Mouse (Mus musculus): ENCODE data around the gene Upk1a.

The Upk1a gene

DNA sequence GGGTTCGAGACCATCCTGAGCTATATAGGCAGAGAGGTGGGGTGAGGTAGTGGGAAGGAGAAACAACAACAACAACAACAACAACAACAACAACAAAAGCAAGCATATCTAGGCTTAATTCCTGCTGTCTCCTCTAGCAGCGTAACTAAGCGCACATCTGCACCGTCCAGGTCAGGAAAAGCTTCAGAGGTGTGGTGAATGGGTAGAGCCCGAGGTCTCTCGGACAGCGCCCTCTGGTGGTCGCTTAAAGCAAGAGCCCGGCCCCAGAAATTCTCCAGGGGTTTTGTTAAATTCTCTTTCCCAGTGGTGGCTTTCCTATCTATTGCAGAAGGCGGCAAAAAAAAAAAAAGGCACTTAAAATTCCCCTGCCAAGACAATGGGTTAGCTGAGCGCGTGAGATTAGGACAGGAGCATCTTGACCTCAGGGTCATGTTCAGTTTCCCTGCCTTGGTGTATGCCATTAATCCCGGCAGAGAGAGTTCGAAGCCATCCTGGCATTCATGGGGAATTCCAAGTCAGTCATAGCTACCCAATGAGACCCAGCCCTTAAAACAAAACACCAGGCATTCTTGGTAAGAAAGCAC is 974 bp upstream of the Upk1a start:
- peaks cover 5% of the 10 kb centered on the region; the same call in 1 of the 2 replicates for H3K27me3 ChIP-seq (ENCODE audit: insufficient read depth, low read length)
- peak; percentile 59 for TF ChIP-seq CTCF (conservative IDR thresholded peaks at IDR 0.05; ENCODE audit: low read length)
- no peak for TF ChIP-seq NANOG (IDR thresholded peaks at IDR 0.05; ENCODE audit: borderline replicate concordance, low read length)
- TF ChIP-seq POU5F1 (IDR thresholded peaks at IDR 0.05; ENCODE audit: borderline replicate concordance, low read length), result no peak
- H3K9me3 ChIP-seq (ENCODE audit: low read length), result 0 out of 2 replicates have a peak, but pooled peaks cover 4% of the 10 kb centered on the region
- H3K4me1 ChIP-seq (replicated peaks; ENCODE audit: low read depth, low read length), result peaks cover 68% of the 10 kb centered on the region
- H3K4me3 ChIP-seq (replicated peaks; ENCODE audit: low read length), result no peak overlapping the region
- H3K36me3 ChIP-seq (ENCODE audit: insufficient read depth, low read length), result peaks cover 29% of the 10 kb centered on the region

DNA sequence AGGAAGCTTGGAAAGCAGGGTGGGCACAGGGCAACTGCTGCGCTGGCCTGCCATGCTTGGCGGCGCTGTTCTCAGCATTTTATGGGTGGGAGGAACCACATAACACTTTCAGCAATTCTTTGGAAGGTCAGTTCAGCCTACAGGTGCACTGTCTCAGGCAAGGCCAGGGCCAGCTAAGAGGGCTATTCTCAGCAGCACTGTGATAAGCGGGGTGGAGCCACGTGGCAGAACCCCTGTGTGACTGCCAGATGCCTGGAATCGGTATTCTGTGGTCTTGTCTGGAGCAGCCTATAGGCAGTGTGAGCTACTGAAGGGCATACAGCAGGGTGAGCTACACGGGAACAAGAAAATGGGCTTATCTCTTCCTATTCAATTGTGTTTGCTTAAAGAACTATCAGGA is 2.6 kb downstream of the Upk1a start:
- peak; percentile 10; the same call in 1 of the 2 replicates for TF ChIP-seq CTCF (conservative IDR thresholded peaks at IDR 0.05; ENCODE audit: low read length)
- no peak for TF ChIP-seq NANOG (IDR thresholded peaks at IDR 0.05; ENCODE audit: borderline replicate concordance, low read length)
- no peak for TF ChIP-seq POU5F1 (IDR thresholded peaks at IDR 0.05; ENCODE audit: borderline replicate concordance, low read length)
- Histone ChIP-seq H3K27me3 (ENCODE audit: insufficient read depth, low read length) (peaks cover 5% of the 10 kb centered on the region; the same call in 1 of the 2 replicates), H3K4me3 (replicated peaks; ENCODE audit: low read length) (peak overlapping the region; percentile 57), H3K4me1 (replicated peaks; ENCODE audit: low read depth, low read length) (peaks cover 73% of the 10 kb centered on the region), H3K9me3 (ENCODE audit: low read length) (0 out of 2 replicates have a peak, but pooled peaks cover 2% of the 10 kb centered on the region), H3K36me3 (ENCODE audit: insufficient read depth, low read length) (no peaks in the 10 kb centered on the region; the same call in 1 of the 2 replicates)

DNA sequence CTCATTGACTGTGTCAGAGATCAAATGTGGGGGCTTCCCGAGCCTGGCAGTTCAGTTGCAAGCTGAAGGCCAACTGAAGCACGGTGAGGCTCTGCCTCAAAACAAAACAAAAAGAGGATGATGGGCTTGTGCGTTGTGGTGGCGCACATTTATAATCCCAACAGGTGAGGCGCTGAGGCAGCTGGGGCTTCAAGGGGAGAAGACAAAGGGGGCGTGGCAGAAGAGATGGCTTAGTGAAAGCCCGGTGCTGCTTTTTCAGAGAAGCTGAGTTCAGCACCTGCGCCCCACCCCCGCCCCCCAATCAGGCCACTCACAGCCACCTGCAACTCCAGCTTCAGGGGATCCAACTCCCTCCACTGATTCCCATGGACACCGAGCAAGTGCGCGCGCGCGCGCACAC is 4.2 kb downstream of the Upk1a start:
- no peaks in the 10 kb centered on the region; the same call in 1 of the 2 replicates for H3K36me3 ChIP-seq (ENCODE audit: insufficient read depth, low read length)
- H3K27me3 ChIP-seq (ENCODE audit: insufficient read depth, low read length), result peaks cover 5% of the 10 kb centered on the region; the same call in 1 of the 2 replicates
- TF ChIP-seq CTCF (conservative IDR thresholded peaks at IDR 0.05; ENCODE audit: low read length) (no peak), POU5F1 (IDR thresholded peaks at IDR 0.05; ENCODE audit: borderline replicate concordance, low read length) (no peak), NANOG (IDR thresholded peaks at IDR 0.05; ENCODE audit: borderline replicate concordance, low read length) (no peak)
- peaks cover 89% of the 10 kb centered on the region for H3K4me1 ChIP-seq (replicated peaks; ENCODE audit: low read depth, low read length)
- H3K9me3 ChIP-seq (ENCODE audit: low read length), result no peaks in the 10 kb centered on the region
- H3K4me3 ChIP-seq (replicated peaks; ENCODE audit: low read length), result peak overlapping the region; percentile 61

GRCm38 (mm10) chr7:30607706-30608309 is 4.8 kb downstream of the Upk1a start:
- TF ChIP-seq POU5F1 (IDR thresholded peaks at IDR 0.05; ENCODE audit: borderline replicate concordance, low read length) (no peak), NANOG (IDR thresholded peaks at IDR 0.05; ENCODE audit: borderline replicate concordance, low read length) (peak; percentile 17; the same call in 1 of the 2 replicates), CTCF (conservative IDR thresholded peaks at IDR 0.05; ENCODE audit: low read length) (peak; percentile 74)
- Histone ChIP-seq H3K27me3 (ENCODE audit: insufficient read depth, low read length) (peaks cover 5% of the 10 kb centered on the region; the same call in 1 of the 2 replicates), H3K36me3 (ENCODE audit: insufficient read depth, low read length) (no peaks in the 10 kb centered on the region; the same call in 1 of the 2 replicates), H3K4me3 (replicated peaks; ENCODE audit: low read length) (peak overlapping the region; percentile 61), H3K4me1 (replicated peaks; ENCODE audit: low read depth, low read length) (peaks cover 89% of the 10 kb centered on the region), H3K9me3 (ENCODE audit: low read length) (no peaks in the 10 kb centered on the region)

DNA sequence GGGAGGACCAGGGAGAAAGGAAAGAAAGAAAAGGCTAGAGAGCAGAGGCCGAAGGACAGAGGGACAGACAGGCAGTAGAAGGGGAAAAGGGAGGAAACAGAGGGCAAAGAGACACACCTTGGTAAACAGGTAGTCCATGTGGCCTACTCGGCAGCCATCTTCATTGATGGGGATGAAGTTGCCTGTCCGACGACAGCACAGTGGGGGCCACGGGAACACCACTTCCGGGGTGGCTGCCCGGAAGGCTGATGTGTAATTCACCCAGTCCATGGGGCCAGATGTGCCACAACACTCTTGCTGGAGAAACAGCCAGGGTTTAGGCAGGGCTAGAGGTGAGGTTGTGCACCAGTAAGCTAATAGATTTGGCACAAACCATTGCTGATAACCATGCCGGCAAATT is 7.7 kb downstream of the Upk1a start:
- no peak for TF ChIP-seq POU5F1 (IDR thresholded peaks at IDR 0.05; ENCODE audit: borderline replicate concordance, low read length)
- no peak for TF ChIP-seq NANOG (IDR thresholded peaks at IDR 0.05; ENCODE audit: borderline replicate concordance, low read length)
- no peak for TF ChIP-seq CTCF (conservative IDR thresholded peaks at IDR 0.05; ENCODE audit: low read length)
- no peaks in the 10 kb centered on the region for H3K9me3 ChIP-seq (ENCODE audit: low read length)
- H3K27me3 ChIP-seq (ENCODE audit: insufficient read depth, low read length), result no peaks in the 10 kb centered on the region
- H3K4me1 ChIP-seq (replicated peaks; ENCODE audit: low read depth, low read length), result peaks cover 98% of the 10 kb centered on the region
- H3K4me3 ChIP-seq (replicated peaks; ENCODE audit: low read length), result 0 out of 2 replicates have a peak overlapping the region, but pooled peaks have one; percentile 26
- no peaks in the 10 kb centered on the region; the same call in 1 of the 2 replicates for H3K36me3 ChIP-seq (ENCODE audit: insufficient read depth, low read length)

DNA sequence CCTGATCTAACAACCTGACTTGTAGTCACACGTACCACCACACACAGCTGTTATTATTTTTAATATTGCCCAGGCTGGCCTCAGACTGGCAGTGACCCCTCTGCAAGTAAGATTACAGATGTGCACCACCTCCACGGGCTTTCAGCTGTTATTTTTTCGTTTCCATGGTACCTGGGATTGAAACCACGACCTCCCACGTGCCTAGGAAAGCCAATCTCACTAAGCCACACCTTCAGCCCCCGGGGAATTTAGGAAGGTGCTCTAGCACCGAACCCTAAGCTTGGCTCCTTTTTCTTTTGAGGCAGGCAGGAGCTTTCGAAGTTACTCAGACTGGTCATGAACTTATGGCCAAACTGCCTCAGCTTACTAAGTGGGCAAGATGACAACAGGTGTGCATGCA is 8.2 kb downstream of the Upk1a start:
- Histone ChIP-seq H3K9me3 (ENCODE audit: low read length) (no peaks in the 10 kb centered on the region), H3K4me1 (replicated peaks; ENCODE audit: low read depth, low read length) (peaks cover 98% of the 10 kb centered on the region), H3K27me3 (ENCODE audit: insufficient read depth, low read length) (no peaks in the 10 kb centered on the region), H3K36me3 (ENCODE audit: insufficient read depth, low read length) (no peaks in the 10 kb centered on the region; the same call in 1 of the 2 replicates), H3K4me3 (replicated peaks; ENCODE audit: low read length) (0 out of 2 replicates have a peak overlapping the region, but pooled peaks have one; percentile 26)
- TF ChIP-seq POU5F1 (IDR thresholded peaks at IDR 0.05; ENCODE audit: borderline replicate concordance, low read length), result no peak
- no peak for TF ChIP-seq CTCF (conservative IDR thresholded peaks at IDR 0.05; ENCODE audit: low read length)
- no peak for TF ChIP-seq NANOG (IDR thresholded peaks at IDR 0.05; ENCODE audit: borderline replicate concordance, low read length)

DNA sequence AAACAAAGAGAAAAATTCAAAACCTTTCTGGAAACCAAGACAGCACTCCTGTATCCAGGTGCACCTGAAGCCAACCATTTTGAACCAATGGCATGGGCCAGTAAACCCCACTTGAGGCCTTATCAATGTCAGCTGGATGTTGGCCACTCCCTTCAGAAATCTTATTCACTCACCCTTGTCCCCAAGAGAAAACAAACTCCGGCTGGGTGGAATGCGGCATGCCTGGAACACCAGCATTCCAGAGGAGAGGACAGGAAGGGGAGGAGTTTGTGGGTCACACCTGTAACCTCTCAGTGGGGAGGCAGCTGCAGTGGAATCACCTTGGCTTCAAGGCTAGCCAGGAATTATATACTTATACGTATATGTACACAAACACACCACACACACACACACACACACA is 10.1 kb downstream of the Upk1a start:
- Histone ChIP-seq H3K4me3 (replicated peaks; ENCODE audit: low read length) (peak overlapping the region; percentile 46), H3K27me3 (ENCODE audit: insufficient read depth, low read length) (peaks cover 6% of the 10 kb centered on the region), H3K36me3 (ENCODE audit: insufficient read depth, low read length) (no peaks in the 10 kb centered on the region; the same call in 1 of the 2 replicates), H3K4me1 (replicated peaks; ENCODE audit: low read depth, low read length) (peaks cover 97% of the 10 kb centered on the region), H3K9me3 (ENCODE audit: low read length) (no peaks in the 10 kb centered on the region)
- TF ChIP-seq NANOG (IDR thresholded peaks at IDR 0.05; ENCODE audit: borderline replicate concordance, low read length) (no peak), CTCF (conservative IDR thresholded peaks at IDR 0.05; ENCODE audit: low read length) (no peak), POU5F1 (IDR thresholded peaks at IDR 0.05; ENCODE audit: borderline replicate concordance, low read length) (no peak)

DNA sequence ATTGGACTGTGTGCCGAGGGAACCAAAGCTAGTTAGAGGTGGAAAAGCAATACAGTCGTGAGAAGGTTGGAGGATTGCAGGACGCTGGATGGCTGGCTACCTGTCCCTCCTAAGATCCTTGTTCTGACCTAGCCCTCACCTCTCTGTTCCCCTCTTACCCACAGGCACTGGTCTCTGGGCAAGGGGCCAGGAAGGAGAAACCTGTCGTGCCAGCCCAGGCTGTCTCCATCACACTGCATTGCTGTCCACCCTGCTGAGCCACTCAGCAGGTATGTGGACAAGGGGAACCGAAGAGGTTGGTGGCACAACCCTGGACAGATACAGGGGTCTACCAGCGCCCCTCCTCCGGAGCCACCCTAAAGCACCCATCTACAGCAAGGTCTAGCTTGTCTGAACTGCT is 12.0 kb downstream of the Upk1a start:
- Histone ChIP-seq H3K36me3 (ENCODE audit: insufficient read depth, low read length) (no peaks in the 10 kb centered on the region; the same call in 1 of the 2 replicates), H3K9me3 (ENCODE audit: low read length) (no peaks in the 10 kb centered on the region), H3K4me3 (replicated peaks; ENCODE audit: low read length) (peak overlapping the region; percentile 49), H3K4me1 (replicated peaks; ENCODE audit: low read depth, low read length) (peaks cover 80% of the 10 kb centered on the region), H3K27me3 (ENCODE audit: insufficient read depth, low read length) (peaks cover 6% of the 10 kb centered on the region)
- TF ChIP-seq POU5F1 (IDR thresholded peaks at IDR 0.05; ENCODE audit: borderline replicate concordance, low read length) (no peak), NANOG (IDR thresholded peaks at IDR 0.05; ENCODE audit: borderline replicate concordance, low read length) (no peak), CTCF (conservative IDR thresholded peaks at IDR 0.05; ENCODE audit: low read length) (no peak)
